Mouse (Mus musculus): ENCODE data around the gene Vmn2r39. TPM values are rescaled to one million over a fixed set of nuclear protein-coding genes. Genes with fewer than 3 reads are reported as not detected.
"Not testable (repeated sequence)": the region's sequence is repeated elsewhere in the genome, so short reads cannot be mapped to it uniquely, and the experiment has no call there.

Vmn2r39 gene
- not detected in 2 replicates for polyA plus RNA-seq (2014; fragmentation: Nextera tagmentation; extraction: Ambion mirVana)

- not testable (repeated sequence) for H3K27ac ChIP-seq (ENCODE audit: low read depth); H3K27me3 ChIP-seq (replicated peaks; ENCODE audit: control insufficient read depth, insufficient read depth, low read length); H3K9me3 ChIP-seq (ENCODE audit: control insufficient read depth, low read length); H3K9ac ChIP-seq (ENCODE audit: low read length); H3K4me3 ChIP-seq (ENCODE audit: low read depth, low read length); ATAC-seq (replicated peaks; ENCODE audit: low FRiP score, low TSS enrichment, low read depth); DNase-seq (ENCODE audit: low spot score); H3K36me3 ChIP-seq (ENCODE audit: control insufficient read depth, insufficient read depth, low read length); H3K4me2 ChIP-seq (ENCODE audit: low read length); H3K4me1 ChIP-seq (replicated peaks; ENCODE audit: control insufficient read depth, insufficient read depth, low read length)
Measured at GRCm38 (mm10) chr7:9030698-9031097, at the start of gene Vmn2r39. Gene Vmn2r39, minus strand, starts transcription at chr7:9030798.

DNA sequence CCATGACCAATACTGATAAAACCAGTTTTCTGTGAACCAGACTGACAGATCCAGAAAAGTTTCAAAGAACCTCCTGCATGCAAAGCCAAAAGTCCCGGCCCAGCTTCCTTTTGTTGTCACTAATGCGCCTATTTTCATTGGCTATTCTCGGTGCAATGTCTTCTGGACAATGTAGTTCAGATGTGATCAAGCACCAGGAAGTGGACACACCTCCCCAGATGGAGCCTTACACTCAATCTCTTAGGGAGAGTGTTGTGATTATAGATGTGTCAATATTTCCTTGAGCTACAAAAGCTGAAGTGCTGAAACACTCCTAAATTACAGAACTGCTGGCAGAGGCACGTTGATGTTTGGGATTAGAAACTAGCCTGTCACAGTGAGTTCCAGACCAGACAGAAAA, 34.8 kb upstream of the Vmn2r39 start:
- not testable (repeated sequence) for H3K9ac ChIP-seq (ENCODE audit: low read length)

More for the DNA sequence above, 34.8 kb upstream of the Vmn2r39 start:
- H3K9me3 ChIP-seq (ENCODE audit: control insufficient read depth, low read length); H3K27ac ChIP-seq (ENCODE audit: low read depth); H3K27me3 ChIP-seq (replicated peaks; ENCODE audit: control insufficient read depth, insufficient read depth, low read length); H3K4me3 ChIP-seq (ENCODE audit: low read depth, low read length); H3K36me3 ChIP-seq (ENCODE audit: control insufficient read depth, insufficient read depth, low read length); H3K4me1 ChIP-seq (replicated peaks; ENCODE audit: control insufficient read depth, insufficient read depth, low read length); ATAC-seq (replicated peaks; ENCODE audit: low FRiP score, low TSS enrichment, low read depth); DNase-seq (ENCODE audit: low spot score); H3K4me2 ChIP-seq (ENCODE audit: low read length): not testable (repeated sequence)
- WGBS: 86% methylated on average over 4 of the region's 4 CpGs

Other genes starting within 250 kb of the Vmn2r39 start
- not detected in 2 replicates for gene Vmn2r40, start 99.4 kb downstream of the Vmn2r39 start, polyA plus RNA-seq (2014; fragmentation: Nextera tagmentation; extraction: Ambion mirVana)
- not detected in 2 replicates for gene Vmn2r38, start 67.1 kb upstream of the Vmn2r39 start, polyA plus RNA-seq (2014; fragmentation: Nextera tagmentation; extraction: Ambion mirVana)
- gene Vmn2r37, start 192.9 kb upstream of the Vmn2r39 start, polyA plus RNA-seq (2014; fragmentation: Nextera tagmentation; extraction: Ambion mirVana): not detected in 2 replicates

All from intestine, embryonic 14.5 days (tissue).